Mouse (Mus musculus): ENCODE results near the gene Ccnc. TPM values are rescaled to one million over a fixed set of nuclear protein-coding genes. Genes with fewer than 3 reads are reported as not detected.

Ccnc gene
- total RNA-seq, 2 experiments from 2014 or later: 13.9 to 18.1 TPM

DNA sequence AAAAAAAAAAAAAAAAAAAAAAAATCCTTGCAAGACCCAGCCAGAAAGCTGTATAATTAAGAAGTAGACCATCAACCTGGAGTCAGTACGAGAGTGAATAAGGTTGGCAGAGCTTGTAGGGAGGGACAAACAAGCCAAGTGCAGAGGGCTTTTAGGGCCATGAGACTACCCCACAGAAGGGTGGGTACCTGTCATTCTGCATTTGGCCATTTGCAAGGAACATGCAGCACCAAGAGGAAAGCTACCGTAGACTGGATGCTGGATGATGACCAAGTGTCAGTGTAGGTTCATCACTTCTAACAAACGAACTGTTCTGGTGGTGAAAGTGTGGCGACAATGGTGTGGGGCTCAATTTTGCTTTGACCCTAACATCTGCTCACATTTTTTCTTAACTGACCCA lies 62.3 kb downstream of the Ccnc start:
- intact Hi-C loops (cut with DNase I): no loop called here
- DNase-seq: no peak

DNA sequence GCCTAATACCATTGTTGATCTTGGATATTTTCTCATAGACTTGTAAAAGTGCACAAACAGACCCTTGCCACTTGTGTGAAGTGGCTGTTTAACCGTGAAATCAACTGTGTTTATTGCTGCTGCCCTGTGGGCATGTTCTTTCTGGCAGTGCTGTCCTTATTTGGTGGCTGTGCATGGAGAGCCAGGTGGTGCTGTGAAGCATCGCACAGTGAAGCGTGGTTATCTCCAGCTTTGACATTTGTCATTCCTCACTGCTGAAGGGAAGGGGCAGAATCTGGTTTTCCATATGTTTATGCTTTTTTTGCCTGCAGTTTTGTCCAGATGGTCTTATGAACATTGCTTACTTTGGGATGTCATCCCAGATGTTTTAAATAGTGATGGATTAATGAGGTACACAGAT lies 66.1 kb downstream of the Ccnc start:
- intact Hi-C loops (cut with DNase I): no loop called here
- DNase-seq: no peak

- intact Hi-C loops (cut with DNase I): no loop called here
- no peak for DNase-seq
These were observed 73.5 kb downstream of the Ccnc start for GRCm38 (mm10) chr4:21801013-21801412.

- intact Hi-C loops (cut with DNase I): no loop called here
- no peak for DNase-seq
These were observed 74.1 kb downstream of the Ccnc start for GRCm38 (mm10) chr4:21801620-21802019.

- no peak for DNase-seq
- intact Hi-C loops (cut with DNase I): no loop called here
These were observed 79.7 kb downstream of the Ccnc start for GRCm38 (mm10) chr4:21807204-21807603.

Other genes with a start within 250 kb of the Ccnc start
- gene Prdm13, start 41.7 kb upstream of the Ccnc start, total RNA-seq (2021): not detected
- 10 to 100 TPM; 13.2 to 15.0 TPM for gene Usp45, start 39.5 kb downstream of the Ccnc start, total RNA-seq (2021)
- gene Tstd3, start 39.5 kb downstream of the Ccnc start, total RNA-seq (2021): 10 to 100 TPM; 12.1 to 13.8 TPM
- 10 to 100 TPM; 49.0 to 52.2 TPM for gene Pnisr, start 119.9 kb downstream of the Ccnc start, total RNA-seq (2021)
- 10 to 100 TPM; 28.4 to 29.0 TPM for gene Coq3, start 152.0 kb downstream of the Ccnc start, total RNA-seq (2021)
- gene Faxc, start 203.6 kb downstream of the Ccnc start, total RNA-seq (2021): 1 to 10 TPM; 2.3 to 2.5 TPM

All from heart, postnatal 10 days (tissue).